Mouse (Mus musculus): ENCODE results near the gene Snx21.

The Snx21 gene

GRCm38 (mm10) chr2:164785481-164786387 lies at the start of gene Snx21:
Gene Snx21 (plus strand): TSS chr2:164785823.
- peak; percentile 72 to 74 for DNase-seq (ENCODE audit: low spot score in 2 of 2)

- no peak for DNase-seq (ENCODE audit: low spot score in 2 of 2)
Observed at GRCm38 (mm10) chr2:164737377-164738090, 48.1 kb upstream of the Snx21 start.

GRCm38 (mm10) chr2:164739876-164740275 lies 45.7 kb upstream of the Snx21 start:
- DNase-seq (ENCODE audit: low spot score in 2 of 2), result no peak

- no peak for DNase-seq (ENCODE audit: low spot score in 2 of 2)
Observed at GRCm38 (mm10) chr2:164744987-164745386, 40.6 kb upstream of the Snx21 start.

GRCm38 (mm10) chr2:164745843-164746479 lies 39.7 kb upstream of the Snx21 start, which contains the start of the genes Wfdc3 and Dnttip1:
Gene Wfdc3 (minus strand): TSS chr2:164745931.
Gene Dnttip1 (plus strand): TSS chr2:164745983.
- peak; percentile 95 to 97 for DNase-seq (ENCODE audit: low spot score in 2 of 2)

GRCm38 (mm10) chr2:164746693-164747092 lies 38.9 kb upstream of the Snx21 start:
- peak in 1 of 2 experiments; percentile 36 for DNase-seq (ENCODE audit: low spot score in 2 of 2)

GRCm38 (mm10) chr2:164748191-164748590 lies 37.4 kb upstream of the Snx21 start:
- peak in 1 of 2 experiments; percentile 27 for DNase-seq (ENCODE audit: low spot score in 2 of 2)

GRCm38 (mm10) chr2:164748991-164749390 lies 36.6 kb upstream of the Snx21 start:
- DNase-seq (ENCODE audit: low spot score in 2 of 2), result no peak

GRCm38 (mm10) chr2:164752454-164752853 lies 33.2 kb upstream of the Snx21 start:
- no peak for DNase-seq (ENCODE audit: low spot score in 2 of 2)

GRCm38 (mm10) chr2:164754105-164754504 lies 31.5 kb upstream of the Snx21 start:
- no peak for DNase-seq (ENCODE audit: low spot score in 2 of 2)

- no peak for DNase-seq (ENCODE audit: low spot score in 2 of 2)
Observed at GRCm38 (mm10) chr2:164754800-164755199, 30.8 kb upstream of the Snx21 start.

GRCm38 (mm10) chr2:164757841-164758240 lies 27.8 kb upstream of the Snx21 start:
- DNase-seq (ENCODE audit: low spot score in 2 of 2), result no peak

GRCm38 (mm10) chr2:164758692-164759091 lies 26.9 kb upstream of the Snx21 start:
- peak in 1 of 2 experiments; percentile 56 for DNase-seq (ENCODE audit: low spot score in 2 of 2)

- DNase-seq (ENCODE audit: low spot score in 2 of 2), result peak in 1 of 2 experiments; percentile 57
Observed at GRCm38 (mm10) chr2:164760059-164760833, 25.4 kb upstream of the Snx21 start.

GRCm38 (mm10) chr2:164761502-164761901 lies 24.1 kb upstream of the Snx21 start:
- peak in 1 of 2 experiments; percentile 72 for DNase-seq (ENCODE audit: low spot score in 2 of 2)

GRCm38 (mm10) chr2:164761971-164762370 lies 23.7 kb upstream of the Snx21 start:
- DNase-seq (ENCODE audit: low spot score in 2 of 2), result no peak

GRCm38 (mm10) chr2:164762593-164762992 lies 23.0 kb upstream of the Snx21 start:
- DNase-seq (ENCODE audit: low spot score in 2 of 2), result no peak

GRCm38 (mm10) chr2:164765841-164766240 lies 19.8 kb upstream of the Snx21 start:
- DNase-seq (ENCODE audit: low spot score in 2 of 2), result no peak

- DNase-seq (ENCODE audit: low spot score in 2 of 2), result no peak
Observed at GRCm38 (mm10) chr2:164767812-164768540, 17.6 kb upstream of the Snx21 start.

- DNase-seq (ENCODE audit: low spot score in 2 of 2), result peak; percentile 95 to 97
Observed at GRCm38 (mm10) chr2:164769258-164770037, 16.2 kb upstream of the Snx21 start, which contains the start of gene Ube2c. Gene Ube2c (plus strand): TSS chr2:164769898.

Measured in spleen, postnatal 10 days (tissue).